Mouse (Mus musculus) hindbrain, embryonic 13.5 days (tissue): Measurements from ENCODE around the gene Hspe1. TPM values are rescaled to one million over a fixed set of nuclear protein-coding genes. Genes with fewer than 3 reads are reported as not detected.
"Not testable (repeated sequence)": the region's sequence is repeated elsewhere in the genome, so short reads cannot be mapped to it uniquely, and the experiment has no call there.

Experiments used
- ATAC-seq: fragments of 200-750 bp; cut with Nextera tagmentation; 2 replicates; pipeline ENCODE4 v1.8.0; 2017; ENCODE audit warnings: moderate TSS enrichment; ENCODE audit not compliant: low FRiP score
- H3K27ac ChIP-seq: fragments of 300-500 bp; sonication (generic); 2 replicates; pipeline ENCODE4 v1.5.1; 2015; ENCODE audit warnings: inconsistent platforms, mild to moderate bottlenecking, moderate library complexity
- H3K27me3 ChIP-seq: fragments of 300-500 bp; sonication (generic); 2 replicates; pipeline ENCODE4 v1.6.1; 2015; ENCODE audit warnings: mild to moderate bottlenecking, inconsistent platforms
- H3K36me3 ChIP-seq: fragments of 300-500 bp; sonication (generic); 2 replicates; pipeline ENCODE4 v1.6.1; 2015; ENCODE audit warnings: mild to moderate bottlenecking, inconsistent platforms
- H3K4me1 ChIP-seq: fragments of 300-500 bp; sonication (generic); replicated peaks from 2 replicates; pipeline ENCODE4 v1.6.1; 2015; ENCODE audit warnings: inconsistent platforms
- H3K4me2 ChIP-seq: fragments of 300-500 bp; sonication (generic); 2 replicates; pipeline ENCODE4 v1.6.1; 2015; ENCODE audit warnings: inconsistent platforms, mild to moderate bottlenecking, moderate library complexity
- H3K4me3 ChIP-seq: fragments of 300-500 bp; sonication (generic); 2 replicates; pipeline ENCODE4 v1.5.1; 2015; ENCODE audit warnings: mild to moderate bottlenecking, inconsistent platforms
- H3K9ac ChIP-seq: fragments of 300-500 bp; sonication (generic); 2 replicates; pipeline ENCODE4 v1.6.1; 2015; ENCODE audit warnings: mild to moderate bottlenecking, inconsistent platforms
- H3K9me3 ChIP-seq: fragments of 300-500 bp; sonication (generic); 2 replicates; pipeline ENCODE4 v1.6.1; 2016; ENCODE audit warnings: inconsistent platforms
- WGBS: fragments of 180-500 bp; shearing (Covaris S2); methylation state at CpG from one replicate; pipeline ENCODE4 v1.1.7; 2015; 5-methylcytosine and 5-hydroxymethylcytosine counted together
- polyA plus RNA-seq: library from polyadenylated mRNA; unstranded; fragments of >200 nt; fragmentation: Nextera tagmentation; extraction: Ambion mirVana; gene quantifications from 2 replicates; pipeline ENCODE4 v1.2.1, GENCODE M21; 2015

The Hspe1 gene
- polyA plus RNA-seq, 1 experiment from 2014 or later = 290 TPM

DNA sequence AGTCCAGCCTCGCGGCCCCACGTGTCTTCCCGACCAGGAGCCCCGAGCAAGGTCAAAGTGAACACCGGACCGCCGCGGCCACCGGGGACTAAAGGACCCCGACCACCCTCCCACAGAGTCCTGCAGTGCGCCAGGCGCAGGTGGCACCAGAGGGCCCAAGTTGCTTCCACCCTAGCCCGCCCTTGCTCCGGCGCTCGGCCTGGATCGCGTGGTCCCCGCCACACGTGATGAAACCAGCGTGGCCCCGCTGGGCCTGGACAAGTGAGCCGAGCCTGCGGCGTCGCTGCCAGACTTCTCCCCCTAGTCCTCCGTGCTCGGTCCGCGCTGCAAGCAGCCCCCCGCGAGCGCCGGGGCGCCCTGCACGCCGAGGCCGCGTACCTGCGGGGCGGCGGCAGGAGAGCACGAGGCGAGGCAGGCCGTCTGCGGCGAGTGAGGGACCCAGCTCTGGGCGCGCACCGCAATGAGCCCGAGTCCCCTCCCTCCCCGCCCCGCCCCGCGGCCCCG is 479 bp upstream of the Hspe1 start:
- H3K4me2 ChIP-seq = peak overlapping the region; percentile 95
- peaks cover 42% of the 10 kb centered on the region for H3K36me3 ChIP-seq
- H3K27me3 ChIP-seq = no peaks in the 10 kb centered on the region
- peak; percentile 59 for ATAC-seq
- peak overlapping the region; percentile 94 for H3K4me3 ChIP-seq
- H3K9me3 ChIP-seq = no peaks in the 10 kb centered on the region
- H3K4me1 ChIP-seq = peaks cover 46% of the 10 kb centered on the region
- WGBS = 0% methylated on average over 37 of the region's 57 CpGs
- peak overlapping the region; percentile 93 for H3K9ac ChIP-seq
- H3K27ac ChIP-seq = peak overlapping the region; percentile 96

DNA sequence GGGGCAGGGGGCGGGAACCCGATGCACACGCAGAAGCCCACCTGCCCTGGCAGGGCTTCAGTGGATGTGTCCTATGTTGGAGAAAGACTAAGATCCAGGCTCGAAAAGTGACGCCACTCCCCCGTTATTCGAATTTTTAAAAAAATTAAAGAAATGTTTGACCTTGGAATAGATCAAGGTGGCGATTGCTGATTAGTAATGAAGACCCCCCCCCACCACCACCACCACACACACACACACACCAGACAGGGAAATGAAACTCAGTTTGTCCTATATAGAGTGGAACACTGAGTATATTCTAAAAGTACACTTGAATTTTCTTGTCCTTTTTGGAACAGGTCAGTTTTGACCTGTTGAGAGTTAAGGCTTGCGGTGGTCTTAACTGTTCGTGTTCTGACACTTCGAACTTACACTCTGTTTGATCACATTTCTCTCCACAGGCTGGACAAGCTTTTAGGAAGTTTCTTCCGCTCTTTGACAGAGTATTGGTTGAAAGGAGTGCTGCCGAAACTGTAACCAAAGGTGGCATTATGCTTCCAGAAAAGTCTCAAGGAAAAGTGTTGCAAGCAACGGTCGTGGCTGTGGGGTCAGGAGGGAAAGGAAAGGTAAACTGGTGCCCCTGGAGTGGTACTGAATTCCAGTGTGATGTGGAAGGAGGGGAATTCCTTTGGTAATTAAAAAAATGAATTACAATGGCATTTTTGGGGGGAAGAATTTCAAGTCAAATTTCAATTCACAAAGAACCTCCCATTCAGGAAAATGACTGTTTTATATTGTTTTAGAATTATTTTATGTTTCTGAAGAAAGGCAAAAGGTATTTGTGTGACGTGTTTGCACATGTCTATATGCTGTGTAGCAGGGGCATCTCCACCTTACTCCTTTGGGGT is 922 bp downstream of the Hspe1 start:
- H3K9me3 ChIP-seq = no peaks in the 10 kb centered on the region
- ATAC-seq = peak; percentile 4; the same call in 1 of the 2 replicates
- 12% methylated on average over 16 of the region's 16 CpGs for WGBS
- H3K4me2 ChIP-seq = peak overlapping the region; percentile 95
- peaks cover 44% of the 10 kb centered on the region for H3K4me1 ChIP-seq
- no peaks in the 10 kb centered on the region for H3K27me3 ChIP-seq
- H3K36me3 ChIP-seq = peaks cover 33% of the 10 kb centered on the region
- peak overlapping the region; percentile 93 for H3K9ac ChIP-seq
- H3K4me3 ChIP-seq = peak overlapping the region; percentile 94
- H3K27ac ChIP-seq = peak overlapping the region; percentile 96

DNA sequence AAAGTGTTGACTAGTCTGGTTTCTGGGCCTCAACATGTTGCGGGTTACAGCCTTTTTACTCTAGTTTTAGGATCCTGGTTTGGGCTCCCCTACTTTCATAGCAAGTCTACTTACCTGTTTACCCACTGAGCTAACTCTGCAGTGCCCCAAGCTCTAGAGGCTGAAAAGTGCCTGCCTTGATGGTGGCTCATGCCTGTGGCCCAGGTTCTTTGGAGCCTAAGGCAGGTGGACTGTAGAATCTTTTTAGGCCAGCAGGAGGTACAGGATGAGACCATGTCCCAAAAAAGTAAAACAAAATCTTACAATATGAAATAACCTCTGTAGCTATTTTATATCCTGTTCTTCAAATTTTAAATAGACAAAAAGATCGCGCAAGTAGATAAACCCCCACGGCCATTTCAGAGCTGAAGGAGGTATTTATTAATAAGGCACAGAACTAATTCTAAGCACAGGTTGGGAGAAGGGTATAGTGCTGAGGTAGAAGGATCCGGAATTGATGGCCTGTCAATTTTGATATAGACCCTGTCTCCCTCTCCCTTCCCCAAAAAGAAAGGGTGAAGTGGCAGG is 1.6 kb downstream of the Hspe1 start:
- ATAC-seq = no peak
- 91% methylated on average over 5 of the region's 5 CpGs for WGBS
- H3K4me1 ChIP-seq = peaks cover 37% of the 10 kb centered on the region
- no peak overlapping the region for H3K27ac ChIP-seq
- H3K4me2 ChIP-seq = peak overlapping the region; percentile 95
- no peaks in the 10 kb centered on the region for H3K27me3 ChIP-seq
- peak overlapping the region; percentile 93; the same call in 1 of the 2 replicates for H3K9ac ChIP-seq
- peak overlapping the region; percentile 94; the same call in 1 of the 2 replicates for H3K4me3 ChIP-seq
- peaks cover 25% of the 10 kb centered on the region for H3K36me3 ChIP-seq
- H3K9me3 ChIP-seq = no peaks in the 10 kb centered on the region

DNA sequence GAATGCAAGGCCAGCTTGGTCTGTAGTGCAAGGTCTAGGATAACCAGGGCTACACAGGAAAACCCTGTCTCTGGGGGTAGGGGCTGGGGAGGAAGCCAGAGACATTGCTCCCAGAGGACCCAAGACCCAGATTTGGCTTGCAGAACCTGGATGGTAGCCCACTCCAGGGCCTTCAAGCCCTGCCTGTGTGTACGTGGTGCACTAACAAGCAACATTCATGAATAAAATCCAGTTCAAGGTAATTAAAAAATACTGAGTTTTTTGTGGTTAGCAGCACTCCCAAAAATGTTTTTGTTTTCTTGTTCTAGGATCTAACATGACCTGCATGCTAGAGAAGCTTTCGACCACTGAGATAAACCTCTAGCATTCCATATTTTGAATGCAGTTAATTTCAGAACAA is 4.1 kb downstream of the Hspe1 start:
- peaks cover 15% of the 10 kb centered on the region for H3K4me1 ChIP-seq

DNA sequence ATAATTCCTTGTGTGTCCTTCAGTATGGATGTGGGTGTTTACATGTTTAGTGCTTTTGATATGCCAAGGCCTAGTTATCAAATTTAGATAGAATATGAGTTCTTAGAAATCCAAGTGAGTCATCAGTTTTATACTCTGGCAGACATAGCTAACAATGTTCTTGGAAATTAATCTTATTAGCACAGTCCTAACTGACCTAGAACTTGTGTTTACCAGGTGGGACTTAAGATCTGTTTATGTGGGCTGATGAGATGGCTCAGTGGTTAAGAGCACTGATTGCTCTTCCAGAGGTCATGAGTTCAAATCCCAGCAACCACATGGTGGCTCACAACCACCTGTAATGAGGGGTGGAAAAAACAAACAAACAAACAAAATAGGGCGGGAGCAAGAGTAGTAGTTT is 4.5 kb downstream of the Hspe1 start:
- Histone ChIP-seq H3K9ac (no peak overlapping the region), H3K27ac (no peak overlapping the region), H3K27me3 (no peaks in the 10 kb centered on the region), H3K4me2 (no peak overlapping the region), H3K4me1 (peaks cover 15% of the 10 kb centered on the region), H3K4me3 (no peak overlapping the region), H3K36me3 (peaks cover 20% of the 10 kb centered on the region), H3K9me3 (no peaks in the 10 kb centered on the region)
- 85% methylated on average over 1 of the region's 1 CpGs for WGBS
- ATAC-seq = no peak

More for the DNA sequence above, 4.1 kb downstream of the Hspe1 start:
- Histone ChIP-seq H3K9me3 (no peaks in the 10 kb centered on the region), H3K36me3 (peaks cover 20% of the 10 kb centered on the region), H3K27me3 (no peaks in the 10 kb centered on the region), H3K4me2 (no peak overlapping the region), H3K9ac (no peak overlapping the region), H3K4me3 (no peak overlapping the region), H3K27ac (no peak overlapping the region)
- WGBS = 88% methylated on average over 2 of the region's 2 CpGs
- no peak for ATAC-seq

DNA sequence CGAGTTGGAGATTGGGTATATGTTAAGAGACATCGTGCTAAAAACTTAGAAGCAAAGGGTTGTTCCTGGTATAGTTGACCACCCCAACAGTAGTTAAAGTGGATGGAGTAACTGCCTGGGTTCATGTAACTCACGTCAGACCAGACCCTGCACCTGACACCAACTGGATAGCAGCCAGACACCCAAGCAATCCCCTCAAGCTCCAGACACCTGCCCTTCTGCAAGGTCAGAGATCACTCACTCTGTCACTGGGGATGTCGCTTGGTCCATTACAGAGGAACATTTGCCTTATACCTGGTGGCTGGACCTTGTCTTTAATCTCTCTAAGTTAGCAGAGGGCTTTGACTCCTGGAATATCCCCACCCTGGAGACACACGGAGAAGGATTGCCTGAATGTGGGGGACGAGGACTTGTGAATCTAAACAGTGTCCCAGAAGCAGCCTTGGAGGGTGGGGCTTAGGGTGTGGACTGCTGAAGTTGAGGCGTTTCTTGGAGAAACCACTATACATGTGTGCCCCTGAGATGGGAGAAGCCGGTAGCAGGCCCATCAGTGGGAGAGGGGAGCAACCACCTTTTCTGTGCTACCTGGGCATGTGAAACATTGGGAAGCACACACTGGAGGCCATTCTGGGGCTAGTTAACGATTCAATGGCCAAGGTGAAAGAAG is 19.1 kb downstream of the Hspe1 start:
- no peaks in the 10 kb centered on the region for H3K36me3 ChIP-seq
- no peak overlapping the region for H3K27ac ChIP-seq
- H3K4me2 ChIP-seq = no peak overlapping the region
- no peaks in the 10 kb centered on the region for H3K9me3 ChIP-seq
- H3K4me3 ChIP-seq = no peak overlapping the region
- 90% methylated on average over 9 of the region's 9 CpGs for WGBS
- H3K9ac ChIP-seq = no peak overlapping the region
- H3K4me1 ChIP-seq = no peaks in the 10 kb centered on the region
- no peaks in the 10 kb centered on the region for H3K27me3 ChIP-seq
- ATAC-seq = no peak

DNA sequence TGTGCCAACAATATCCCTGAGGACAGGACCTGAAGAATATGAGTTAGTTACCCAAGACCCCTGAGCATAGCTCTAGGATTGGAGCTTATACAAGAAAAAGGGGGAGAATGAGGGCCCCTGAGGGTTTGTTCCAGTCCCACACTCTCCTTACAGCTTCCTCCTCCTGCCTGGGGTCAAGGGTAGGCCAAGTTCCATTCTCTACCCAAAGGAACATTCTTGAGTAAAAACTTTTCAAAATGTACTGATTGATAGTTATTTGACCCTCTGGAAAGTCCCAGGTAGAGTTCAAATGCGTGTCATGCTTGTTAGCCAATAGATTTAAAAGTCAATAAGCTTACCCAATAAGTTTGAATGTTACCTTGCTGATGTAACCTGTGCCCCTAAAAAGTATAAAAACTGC is 19.7 kb downstream of the Hspe1 start:
- WGBS = 82% methylated on average over 1 of the region's 1 CpGs
- H3K4me3 ChIP-seq = no peak overlapping the region
- no peak overlapping the region for H3K27ac ChIP-seq
- no peaks in the 10 kb centered on the region for H3K36me3 ChIP-seq
- no peaks in the 10 kb centered on the region for H3K9me3 ChIP-seq
- ATAC-seq = no peak
- no peak overlapping the region for H3K9ac ChIP-seq
- H3K4me2 ChIP-seq = no peak overlapping the region
- H3K27me3 ChIP-seq = no peaks in the 10 kb centered on the region
- H3K4me1 ChIP-seq = no peaks in the 10 kb centered on the region

DNA sequence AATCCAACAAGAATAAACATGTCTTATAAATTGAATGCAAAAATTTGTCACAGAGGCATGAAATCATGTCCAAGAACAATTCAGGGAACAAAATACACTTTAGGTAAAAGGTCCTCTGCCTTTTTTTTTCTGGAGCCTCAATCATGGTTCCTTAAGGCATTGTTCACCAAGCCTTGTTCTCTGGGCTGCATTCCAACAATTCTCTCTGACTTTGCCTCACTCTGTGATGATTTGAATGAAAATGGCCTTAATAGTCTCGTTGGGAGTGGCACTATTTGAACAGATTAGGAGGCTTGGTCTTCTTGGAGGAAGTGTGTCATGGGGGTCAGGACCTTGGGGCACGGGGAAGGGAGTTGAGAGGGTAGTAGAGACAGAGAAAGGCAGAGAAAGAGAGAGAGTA is 20.5 kb downstream of the Hspe1 start:
- H3K9me3 ChIP-seq = no peaks in the 10 kb centered on the region
- H3K4me1 ChIP-seq = no peaks in the 10 kb centered on the region
- H3K27me3 ChIP-seq = no peaks in the 10 kb centered on the region
- H3K9ac ChIP-seq = no peak overlapping the region
- no peak overlapping the region for H3K4me3 ChIP-seq
- no peak overlapping the region for H3K27ac ChIP-seq
- 33% methylated on average over 2 of the region's 2 CpGs for WGBS
- H3K4me2 ChIP-seq = no peak overlapping the region
- no peak for ATAC-seq
- H3K36me3 ChIP-seq = no peaks in the 10 kb centered on the region

DNA sequence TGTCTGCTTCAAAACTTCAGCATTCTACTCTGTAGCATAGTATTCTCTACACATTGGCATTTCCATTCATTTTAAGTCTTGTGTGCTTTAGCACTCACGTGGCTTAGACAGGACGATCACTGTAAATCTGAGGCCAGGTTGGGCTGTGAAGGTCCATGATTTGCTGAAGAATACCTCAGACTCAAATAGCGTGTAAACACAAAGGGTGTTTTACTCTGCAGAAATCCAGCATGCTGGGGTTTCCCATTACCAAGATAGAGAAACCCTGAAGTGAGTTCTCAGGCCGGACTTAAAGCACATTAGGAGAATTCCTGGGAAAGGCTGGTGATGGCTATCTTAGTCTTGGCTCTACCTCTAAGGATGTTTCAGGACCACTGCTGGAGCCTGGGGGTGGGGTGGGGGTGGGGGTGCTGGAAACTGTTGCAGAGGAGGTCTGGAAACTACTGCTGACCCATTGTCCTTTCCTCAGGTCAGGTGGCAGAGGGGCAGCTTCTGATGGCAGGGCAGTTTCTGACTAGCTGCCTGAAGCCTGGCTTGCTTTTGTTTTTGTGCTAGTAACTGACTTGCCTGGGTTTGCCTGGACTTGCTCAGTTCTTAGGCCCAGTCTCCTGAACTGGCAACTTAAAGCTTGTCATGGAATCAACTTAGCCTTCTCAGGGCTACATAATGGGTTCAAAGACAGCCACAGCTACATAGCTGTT is 21.3 kb downstream of the Hspe1 start:
- ATAC-seq = no peak
- Histone ChIP-seq H3K4me2 (no peak overlapping the region), H3K27ac (no peak overlapping the region), H3K27me3 (no peaks in the 10 kb centered on the region), H3K9me3 (no peaks in the 10 kb centered on the region), H3K9ac (no peak overlapping the region), H3K4me3 (no peak overlapping the region), H3K36me3 (no peaks in the 10 kb centered on the region), H3K4me1 (no peaks in the 10 kb centered on the region)
- 93% methylated on average over 4 of the region's 4 CpGs for WGBS

DNA sequence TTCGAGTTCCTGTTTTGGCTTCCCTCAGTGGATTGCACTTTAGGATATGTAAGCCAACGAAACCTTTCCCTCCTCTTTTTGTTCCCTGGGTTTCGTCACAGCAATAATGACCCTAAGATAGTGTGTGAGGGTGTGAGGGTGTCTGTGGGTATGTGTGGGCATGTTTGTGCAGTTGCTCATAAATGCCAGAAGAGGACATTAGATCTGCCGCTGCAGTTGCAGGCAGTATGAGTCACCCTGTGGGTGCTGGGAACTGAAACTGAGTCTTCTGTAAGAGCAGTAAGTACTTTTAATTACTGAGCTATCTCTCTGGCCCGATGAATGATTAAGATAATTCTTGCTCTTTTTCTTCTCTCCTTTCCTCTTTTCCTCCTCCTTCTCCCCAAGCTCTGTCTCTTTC is 35.1 kb downstream of the Hspe1 start:
- no peaks in the 10 kb centered on the region for H3K4me1 ChIP-seq
- H3K4me2 ChIP-seq = no peak overlapping the region
- 89% methylated on average over 5 of the region's 5 CpGs for whole genome bisulfite sequencing
- no peak overlapping the region for H3K27ac ChIP-seq
- no peaks in the 10 kb centered on the region for H3K36me3 ChIP-seq
- no peak overlapping the region for H3K4me3 ChIP-seq
- no peaks in the 10 kb centered on the region for H3K9me3 ChIP-seq
- no peak for ATAC-seq
- no peaks in the 10 kb centered on the region for H3K27me3 ChIP-seq
- no peak overlapping the region for H3K9ac ChIP-seq

DNA sequence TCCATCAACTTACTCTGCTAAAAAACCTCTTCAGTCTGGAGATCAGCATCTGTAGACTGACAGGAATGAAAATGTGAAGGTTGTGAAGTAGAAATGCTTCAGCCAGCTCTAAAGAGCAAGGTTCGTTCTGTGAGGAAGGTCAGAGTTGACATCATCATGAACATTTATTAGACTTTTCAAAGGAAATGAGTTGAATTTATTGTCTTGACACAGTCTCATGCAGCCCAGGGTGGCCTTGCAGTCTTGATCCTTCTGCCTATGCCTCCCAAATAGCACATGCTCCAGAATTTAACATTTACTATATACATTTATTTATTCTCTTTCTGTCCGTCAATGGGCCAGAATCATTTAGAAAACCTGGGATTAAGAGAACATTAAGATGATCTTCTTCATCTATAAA is 35.6 kb downstream of the Hspe1 start:
- H3K36me3 ChIP-seq = no peaks in the 10 kb centered on the region
- no peak overlapping the region for H3K4me3 ChIP-seq
- no peaks in the 10 kb centered on the region for H3K9me3 ChIP-seq
- no peak overlapping the region for H3K4me2 ChIP-seq
- ATAC-seq = no peak
- H3K4me1 ChIP-seq = no peaks in the 10 kb centered on the region
- no peaks in the 10 kb centered on the region for H3K27me3 ChIP-seq
- H3K9ac ChIP-seq = no peak overlapping the region
- 96% methylated on average over 2 of the region's 2 CpGs for WGBS
- no peak overlapping the region for H3K27ac ChIP-seq

DNA sequence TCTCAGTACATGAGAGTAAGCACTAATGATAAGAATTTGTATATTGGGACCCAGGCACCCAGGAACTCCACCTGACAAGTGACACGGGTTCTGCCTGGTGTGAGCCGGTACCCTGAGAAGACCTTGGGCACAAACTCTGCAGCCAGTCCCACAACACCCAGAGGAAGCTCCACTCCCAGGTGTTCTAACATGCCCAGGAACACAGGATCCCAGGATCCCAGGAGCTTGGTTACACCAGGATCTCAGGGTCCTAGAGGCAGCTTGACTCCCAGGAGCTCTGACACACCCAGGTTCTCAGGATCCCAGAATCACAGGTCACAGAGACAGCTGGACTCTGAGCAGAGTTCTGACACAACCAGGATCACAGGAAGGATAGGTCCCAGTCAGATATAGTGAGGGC is 36.2 kb downstream of the Hspe1 start:
- not testable (repeated sequence) for H3K36me3 ChIP-seq, H3K27me3 ChIP-seq, H3K4me3 ChIP-seq, H3K4me2 ChIP-seq, H3K27ac ChIP-seq, H3K9me3 ChIP-seq, ATAC-seq, H3K4me1 ChIP-seq, H3K9ac ChIP-seq
- 98% methylated on average over 2 of the region's 2 CpGs for WGBS
